25 mouse cellular contexts compared by ENCODE assay signal in the genomic region with DNA sequence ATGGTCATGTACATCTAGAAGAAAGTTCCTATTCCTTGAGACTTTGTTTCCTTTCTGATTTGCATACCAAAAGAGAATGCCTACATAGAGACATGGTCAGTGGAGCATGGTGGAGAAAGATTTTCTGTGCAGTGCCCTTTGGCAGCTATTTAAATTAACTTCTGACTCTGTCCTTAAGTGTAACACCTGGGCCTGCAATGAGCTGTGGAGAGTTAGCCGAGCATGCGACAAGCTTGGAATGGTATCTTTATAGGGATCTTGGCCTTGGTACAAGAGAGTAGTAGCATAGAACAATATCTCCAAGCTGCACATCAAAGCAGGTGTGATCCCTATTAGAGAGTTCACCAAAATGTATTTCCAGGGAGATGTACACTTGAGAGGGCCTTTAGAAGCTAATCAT.
DNase-seq lines count a peak whose midpoint lies in the region; ATAC-seq and TF ChIP-seq lines count a peak whose summit lies in the region.
"Had no signal": no experiment of that assay in that cellular context is flagged by ENCODE, and none has a peak within 500 bp of the region (broad histone marks: within the 10 kb centered on the region; RNA-seq: fewer than 3 reads in every experiment).

No protein-coding gene starts in this region.

- ATAC-seq in forebrain, embryonic 15.5 days (replicated peaks): 0 out of 2 replicates have a peak, but pooled peaks have one; percentile 33
- no peak; the same call in 1 of the 2 replicates for ATAC-seq in forebrain, embryonic 16.5 days
- peak; percentile 54; the same call in 1 of the 2 replicates for ATAC-seq in kidney, embryonic 15.5 days (replicated peaks; ENCODE audit: low FRiP score)
- ATAC-seq: inflammation-experienced regulatory T-cells, adult 6 months; intestine, embryonic 16.5 days; Patski had no signal

- H3K27me3 ChIP-seq in forebrain, embryonic 15.5 days: no peaks in the 10 kb centered on the region
- no peaks in the 10 kb centered on the region for H3K27me3 ChIP-seq in forebrain, embryonic 16.5 days (replicated peaks; ENCODE audit: control insufficient read depth, insufficient read depth, low read length)
- no peaks in the 10 kb centered on the region for H3K27me3 ChIP-seq in kidney, embryonic 15.5 days
- no peaks in the 10 kb centered on the region for H3K27me3 ChIP-seq in kidney, adult 2 months (replicated peaks; ENCODE audit: control insufficient read depth, insufficient read depth, low read length)
- H3K27me3 ChIP-seq in CH12.LX (replicated peaks): no peaks in the 10 kb centered on the region
- H3K27me3 ChIP-seq: embryonic facial prominence, embryonic 12.5 days; embryonic facial prominence, embryonic 15.5 days; hindbrain, embryonic 12.5 days; hindbrain, embryonic 15.5 days had no signal

- TF ChIP-seq POLR2A in kidney, adult 2 months (IDR thresholded peaks at IDR 0.05; ENCODE audit: low read depth, low read length): no peak
- no peak for TF ChIP-seq POLR2A in CH12.LX (IDR thresholded peaks at IDR 0.05; ENCODE audit: low read depth, low read length)

- peaks cover 7% of the 10 kb centered on the region; the same call in 1 of the 2 replicates for H3K4me1 ChIP-seq in forebrain, embryonic 15.5 days
- H3K4me1 ChIP-seq in forebrain, embryonic 16.5 days (replicated peaks; ENCODE audit: control insufficient read depth, insufficient read depth, low read length): peaks cover 6% of the 10 kb centered on the region; the same call in 1 of the 2 replicates
- H3K4me1 ChIP-seq in kidney, embryonic 15.5 days: no peaks in the 10 kb centered on the region
- no peaks in the 10 kb centered on the region for H3K4me1 ChIP-seq in kidney, adult 2 months (ENCODE audit: control insufficient read depth, insufficient read depth, low read length)
- H3K4me1 ChIP-seq in CH12.LX (ENCODE audit: control insufficient read depth in 1 of 2, insufficient read depth in 2 of 2): peaks cover 0 to 21% of the 10 kb centered on the region in 2 experiments; a peak in 2 of 4 replicates
- H3K4me1 ChIP-seq: embryonic facial prominence, embryonic 12.5 days; embryonic facial prominence, embryonic 15.5 days; hindbrain, embryonic 12.5 days; hindbrain, embryonic 15.5 days had no signal

- H3K9ac ChIP-seq in forebrain, embryonic 15.5 days (replicated peaks): no peak overlapping the region
- no peak overlapping the region for H3K9ac ChIP-seq in forebrain, embryonic 16.5 days (replicated peaks; ENCODE audit: low read depth, low read length)
- H3K9ac ChIP-seq in kidney, embryonic 15.5 days: no peak overlapping the region
- no peak overlapping the region for H3K9ac ChIP-seq in CH12.LX (ENCODE audit: insufficient read depth, low read depth)
- H3K9ac ChIP-seq: embryonic facial prominence, embryonic 12.5 days; embryonic facial prominence, embryonic 15.5 days; hindbrain, embryonic 12.5 days; hindbrain, embryonic 15.5 days had no signal

- H3K27ac ChIP-seq in forebrain, embryonic 15.5 days (replicated peaks): no peak overlapping the region
- no peak overlapping the region for H3K27ac ChIP-seq in forebrain, embryonic 16.5 days (ENCODE audit: low read length)
- no peak overlapping the region for H3K27ac ChIP-seq in kidney, embryonic 15.5 days
- H3K27ac ChIP-seq in kidney, adult 2 months (ENCODE audit: insufficient read depth, low read depth, low read length): no peak overlapping the region
- no peak overlapping the region for H3K27ac ChIP-seq in CH12.LX (ENCODE audit: insufficient read depth, low read depth)
- H3K27ac ChIP-seq: embryonic facial prominence, embryonic 12.5 days; embryonic facial prominence, embryonic 15.5 days; gastrocnemius, adult 2 months; hindbrain, embryonic 12.5 days; hindbrain, embryonic 15.5 days had no signal

- no peaks in the 10 kb centered on the region for H3K9me3 ChIP-seq in forebrain, embryonic 15.5 days
- H3K9me3 ChIP-seq in forebrain, embryonic 16.5 days (ENCODE audit: control insufficient read depth, low read length): no peaks in the 10 kb centered on the region
- no peaks in the 10 kb centered on the region for H3K9me3 ChIP-seq in kidney, embryonic 15.5 days (replicated peaks)
- no peaks in the 10 kb centered on the region for H3K9me3 ChIP-seq in CH12.LX (replicated peaks; ENCODE audit: low read length)
- H3K9me3 ChIP-seq: embryonic facial prominence, embryonic 12.5 days; embryonic facial prominence, embryonic 15.5 days; G1E; hindbrain, embryonic 12.5 days; hindbrain, embryonic 15.5 days had no signal

- 71% methylated on average over 2 of the region's 2 CpGs for WGBS in forebrain, embryonic 15.5 days
- 76% methylated on average over 2 of the region's 2 CpGs for WGBS in forebrain, embryonic 16.5 days
- 62% methylated on average over 2 of the region's 2 CpGs for WGBS in kidney, embryonic 15.5 days
- WGBS in kidney, adult 2 months: 56% methylated on average over 2 of the region's 2 CpGs

- H3K4me2 ChIP-seq in forebrain, embryonic 15.5 days (replicated peaks): no peak overlapping the region
- no peak overlapping the region for H3K4me2 ChIP-seq in forebrain, embryonic 16.5 days (ENCODE audit: low read length)
- no peak overlapping the region for H3K4me2 ChIP-seq in kidney, embryonic 15.5 days
- H3K4me2 ChIP-seq in CH12.LX (ENCODE audit: insufficient read depth, low read depth, poor library complexity, severe bottlenecking): no peak overlapping the region
- H3K4me2 ChIP-seq: embryonic facial prominence, embryonic 12.5 days; embryonic facial prominence, embryonic 15.5 days; heart, embryonic 11.5 days; hindbrain, embryonic 12.5 days; hindbrain, embryonic 15.5 days had no signal

- peak; percentile 14; the same call in 1 of the 2 replicates for TF ChIP-seq EP300 in CH12.LX (IDR thresholded peaks at IDR 0.05; ENCODE audit: low read length)

- TF ChIP-seq RAD21 in CH12.LX (IDR thresholded peaks at IDR 0.05; ENCODE audit: low read depth, low read length): no peak

- dilution Hi-C loops in CH12.LX (cut with MboI; ENCODE audit: extremely low pct_ligation_motif_present, extremely low pct_unique_long_range_greater_than_20kb, low sequenced_read_pairs): no loop called here

- in situ Hi-C loops in CH12.LX (cut with MboI; ENCODE audit: low pct_ligation_motif_present, low pct_unique_long_range_greater_than_20kb, low sequenced_read_pairs): no loop called here

- H3K4me3 ChIP-seq in forebrain, embryonic 15.5 days: no peak overlapping the region
- no peak overlapping the region for H3K4me3 ChIP-seq in forebrain, embryonic 16.5 days (replicated peaks; ENCODE audit: low read length)
- H3K4me3 ChIP-seq in kidney, embryonic 15.5 days (replicated peaks): no peak overlapping the region
- H3K4me3 ChIP-seq in kidney, adult 2 months (ENCODE audit: insufficient read depth, low read depth, low read length): no peak overlapping the region
- no peak overlapping the region for H3K4me3 ChIP-seq in CH12.LX (replicated peaks in 1 of 3; ENCODE audit: low read depth in 2 of 3, low read length in 2 of 3, poor library complexity in 1 of 3)
- H3K4me3 ChIP-seq: embryonic facial prominence, embryonic 12.5 days; embryonic facial prominence, embryonic 15.5 days; gastrocnemius, adult 2 months; hindbrain, embryonic 12.5 days; hindbrain, embryonic 15.5 days had no signal

- no peak for TF ChIP-seq CTCF in kidney, adult 2 months (conservative IDR thresholded peaks at IDR 0.05; ENCODE audit: insufficient read depth, insufficient read length, low read depth, low read length)
- TF ChIP-seq CTCF in CH12.LX (conservative IDR thresholded peaks at IDR 0.05 in 1 of 2, IDR thresholded peaks at IDR 0.05 in 1 of 2; ENCODE audit: low read depth in 2 of 2, low read length in 2 of 2): no peak

- no peak for DNase-seq in kidney, adult 2 months
- DNase-seq in A20 (ENCODE audit: low read depth, low spot score) (peak; percentile 59), CH12.LX (ENCODE audit: extremely low read depth) (peak; percentile 47)
- DNase-seq in layer of hippocampus, adult 9-10 months (ENCODE audit: low spot score): no peak
- DNase-seq: adrenal gland, postnatal 10 days; adrenal gland, postnatal 36 days; cerebellum, adult 11 months; cerebellum, adult 2 months; cerebellum, adult 9-11 months; cerebellum, postnatal 25 days; gastrocnemius, adult 2 months; gastrocnemius, postnatal 14 days; heart, adult 11 months had no signal

- H3K36me3 ChIP-seq in forebrain, embryonic 15.5 days: no peaks in the 10 kb centered on the region
- no peaks in the 10 kb centered on the region for H3K36me3 ChIP-seq in forebrain, embryonic 16.5 days (ENCODE audit: control insufficient read depth, insufficient read depth)
- H3K36me3 ChIP-seq in kidney, embryonic 15.5 days: no peaks in the 10 kb centered on the region
- H3K36me3 ChIP-seq in kidney, adult 2 months (ENCODE audit: control insufficient read depth, insufficient read depth, low read length): no peaks in the 10 kb centered on the region
- H3K36me3 ChIP-seq in CH12.LX (replicated peaks in 1 of 2; ENCODE audit: control insufficient read depth in 1 of 2, insufficient read depth in 1 of 2, low read length in 1 of 2): no peaks in the 10 kb centered on the region
- H3K36me3 ChIP-seq: embryonic facial prominence, embryonic 12.5 days; embryonic facial prominence, embryonic 15.5 days; G1E; hindbrain, embryonic 12.5 days; hindbrain, embryonic 15.5 days had no signal

- H3K79me2 ChIP-seq in CH12.LX (replicated peaks; ENCODE audit: control insufficient read depth, extremely low read depth, insufficient read depth, poor library complexity, severe bottlenecking): no peaks in the 10 kb centered on the region

TF ChIP-seq in CH12.LX, 34 proteins besides CTCF, POLR2A, EP300 and RAD21:
- TF ChIP-seq JUND (conservative IDR thresholded peaks at IDR 0.05; ENCODE audit: low read depth, low read length) (no peak), ELF1 (IDR thresholded peaks at IDR 0.05; ENCODE audit: low read depth, low read length) (no peak), TCF12 (IDR thresholded peaks at IDR 0.05; ENCODE audit: low read depth, low read length) (no peak), MAX (IDR thresholded peaks at IDR 0.05; ENCODE audit: low read length) (no peak), JUN (IDR thresholded peaks at IDR 0.05; ENCODE audit: insufficient read depth, low read depth, low read length) (no peak), UBTF (IDR thresholded peaks at IDR 0.05; ENCODE audit: low read depth, low read length) (no peak), CHD1 (IDR thresholded peaks at IDR 0.05; ENCODE audit: low read depth, low read length) (no peak), SIN3A (IDR thresholded peaks at IDR 0.05; ENCODE audit: low read length) (no peak), HCFC1 (IDR thresholded peaks at IDR 0.05; ENCODE audit: low read depth, low read length) (no peak), ZKSCAN1 (IDR thresholded peaks at IDR 0.05; ENCODE audit: borderline replicate concordance, low read depth, low read length) (no peak), PAX5 (IDR thresholded peaks at IDR 0.05; ENCODE audit: low read length) (no peak)

Comparison
In these comparisons a context has a peak if more than half of its experiments do, and no peak if none do; other contexts are left out.
1. DNase-seq: peak in A20 (single experiment) and CH12.LX (single experiment); none in kidney, adult 2 months (single experiment) and layer of hippocampus, adult 9-10 months (single experiment).